Mouse (Mus musculus): ENCODE measurements at regions not wholly inside any gene's neighbourhood (a gene's known extent, or its start where the extent isn't known, plus 50 kb on each side); places are given as distances from the start of the nearest gene placed in this dataset.
A peak's percentile ranks its signal among the peaks of the same experiment; 100 is the strongest.

DNA sequence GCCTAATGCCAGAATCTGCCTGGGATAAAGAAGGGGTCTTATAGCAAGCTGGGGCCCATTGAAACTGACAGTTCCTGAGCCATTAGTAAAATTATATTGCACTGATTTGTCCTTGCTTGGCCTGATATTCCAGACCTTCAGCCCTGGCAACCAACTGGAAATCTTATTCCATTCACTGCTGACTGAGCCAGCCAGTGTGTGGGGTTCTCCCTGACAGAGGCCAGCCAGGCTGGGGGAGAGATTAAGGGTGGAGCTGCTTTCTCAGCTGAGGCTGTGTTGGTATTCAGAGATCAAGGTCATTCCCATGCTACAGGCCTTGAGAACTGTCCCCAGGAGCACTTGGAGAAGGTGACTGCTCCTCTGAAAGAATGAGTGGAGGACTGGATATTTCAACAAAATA is 226.9 kb downstream of the Ar start:
- DNase-seq (ENCODE audit: low spot score): peak; percentile 34

DNA sequence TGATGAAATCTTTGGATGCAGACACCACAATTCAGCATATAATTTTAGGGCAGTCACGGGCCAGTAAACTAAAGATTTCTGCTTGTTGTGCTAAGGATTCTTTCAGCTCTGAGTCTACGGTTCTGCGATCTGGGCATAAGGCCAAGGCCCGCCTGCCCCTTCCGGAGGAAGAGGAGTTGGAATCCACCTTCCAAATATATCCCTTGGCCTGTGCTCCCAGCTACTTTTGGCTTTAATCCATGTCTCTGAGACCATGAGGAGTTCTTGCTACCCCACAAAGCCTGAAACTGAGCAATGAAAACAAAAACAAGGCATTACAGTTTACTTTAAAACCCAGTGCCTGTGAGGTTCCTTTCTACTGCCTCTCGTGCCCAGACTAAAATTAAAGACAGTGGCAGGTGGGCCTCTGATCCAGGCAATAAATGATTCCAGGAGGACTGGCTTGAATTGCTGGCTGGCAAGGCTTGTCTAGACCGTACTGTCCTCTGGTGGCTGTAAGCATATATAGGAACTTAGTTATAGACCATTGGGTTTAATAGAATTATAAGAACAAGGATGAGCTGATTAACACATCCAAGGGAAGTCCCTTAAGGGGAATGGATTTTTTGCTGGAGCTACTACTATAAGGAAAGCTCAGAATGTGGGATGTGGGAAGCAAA is 231.8 kb downstream of the Ar start:
- DNase-seq (ENCODE audit: low spot score): peak; percentile 59

DNA sequence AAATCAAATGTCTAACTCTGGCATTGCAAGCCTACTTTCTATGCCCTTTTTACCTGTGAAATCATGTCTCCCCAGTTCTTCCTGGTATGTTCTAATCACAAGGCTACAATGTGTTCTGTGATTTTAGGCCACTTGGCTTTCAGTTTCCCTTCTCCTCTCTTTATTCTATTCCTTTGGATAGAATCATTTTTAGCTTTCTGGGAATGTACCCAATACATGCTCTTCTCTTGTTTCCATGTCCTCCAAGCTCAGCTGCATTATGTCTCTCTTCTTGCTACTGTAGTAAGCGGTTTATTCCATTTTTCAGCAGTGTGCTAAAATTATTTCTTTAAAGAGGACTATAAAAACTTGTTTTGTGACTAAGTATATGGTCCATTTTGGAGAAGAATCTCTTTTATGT is 235.4 kb downstream of the Ar start:
- no peak for DNase-seq (ENCODE audit: low spot score)

DNA sequence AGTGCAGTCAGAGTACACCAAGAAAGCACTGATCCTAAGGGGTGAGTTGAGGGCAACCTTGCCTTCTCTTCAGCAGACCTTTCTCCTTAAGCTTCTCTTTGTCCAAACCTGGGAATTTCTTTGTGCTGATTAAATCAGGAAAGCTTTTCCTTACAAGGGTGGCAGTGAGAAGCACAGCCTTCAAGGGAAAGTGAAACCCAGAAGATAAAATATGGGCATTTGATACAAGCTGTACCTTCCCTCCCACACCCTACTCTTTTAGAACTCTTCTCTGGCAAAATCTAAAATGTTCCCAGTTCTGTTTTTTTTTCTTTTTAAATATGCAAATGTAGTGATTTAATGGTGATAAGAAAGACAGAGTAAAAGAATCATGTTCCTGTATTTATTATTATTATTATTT is 243.8 kb downstream of the Ar start:
- DNase-seq (ENCODE audit: low spot score): no peak

DNA sequence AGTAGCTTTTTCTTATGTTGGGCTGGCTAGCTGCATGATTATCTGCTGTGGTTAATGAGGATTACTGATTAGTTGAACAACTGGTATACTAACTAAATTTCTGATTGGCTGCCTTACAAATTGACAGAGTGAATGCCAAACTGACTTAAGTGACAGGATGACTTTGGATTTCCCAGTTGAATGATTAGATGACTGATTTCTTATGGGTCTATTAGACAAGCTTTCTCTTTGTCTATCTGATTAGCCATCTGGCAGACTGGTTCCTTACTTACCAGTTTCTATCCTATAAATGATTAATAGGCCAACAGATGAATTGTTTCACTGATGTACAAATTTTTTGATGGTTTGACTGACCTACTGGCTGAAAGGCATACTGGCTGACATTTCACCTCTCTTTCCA is 260.5 kb downstream of the Ar start:
- no peak for DNase-seq (ENCODE audit: low spot score)

DNA sequence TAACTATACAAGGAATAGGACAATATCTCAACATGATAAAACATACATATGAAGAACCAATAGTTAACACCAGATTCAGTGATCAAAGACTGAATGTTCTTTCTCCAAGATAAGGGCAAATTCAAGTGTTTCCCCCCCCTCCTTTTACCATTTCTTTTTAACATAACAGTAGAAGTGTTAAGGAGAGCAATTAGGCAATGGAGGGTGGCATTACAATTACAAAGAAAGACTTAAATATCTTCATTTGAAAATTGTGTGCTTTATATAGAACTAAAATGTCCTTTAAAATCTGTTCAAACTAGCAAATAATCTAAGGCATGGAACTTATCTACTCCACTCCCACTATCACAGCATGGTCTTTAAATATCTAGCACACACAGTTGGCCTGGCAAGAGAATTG is 270.9 kb downstream of the Ar start:
- no peak for DNase-seq (ENCODE audit: low spot score)

DNA sequence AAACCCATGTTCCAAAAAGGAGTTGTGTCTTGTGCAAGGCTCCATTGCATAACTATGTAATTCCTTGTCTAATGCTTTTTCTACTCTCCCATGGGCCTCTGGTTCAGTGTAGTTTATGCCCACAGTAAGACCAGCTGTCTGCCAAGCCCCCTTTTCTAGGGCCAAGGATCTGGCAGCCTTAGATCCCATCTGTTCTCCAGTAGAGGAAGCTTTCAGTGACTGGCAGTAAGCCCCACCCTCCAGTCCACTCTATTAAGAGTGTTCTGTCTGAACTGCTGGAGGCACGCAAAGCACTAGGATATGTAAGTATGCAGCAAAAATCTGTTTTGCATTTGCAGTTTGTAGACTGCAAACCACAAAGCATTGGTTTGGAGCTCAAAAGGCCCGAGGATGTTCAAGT is 303.5 kb downstream of the Ar start:
- no peak for DNase-seq (ENCODE audit: low spot score)

DNA sequence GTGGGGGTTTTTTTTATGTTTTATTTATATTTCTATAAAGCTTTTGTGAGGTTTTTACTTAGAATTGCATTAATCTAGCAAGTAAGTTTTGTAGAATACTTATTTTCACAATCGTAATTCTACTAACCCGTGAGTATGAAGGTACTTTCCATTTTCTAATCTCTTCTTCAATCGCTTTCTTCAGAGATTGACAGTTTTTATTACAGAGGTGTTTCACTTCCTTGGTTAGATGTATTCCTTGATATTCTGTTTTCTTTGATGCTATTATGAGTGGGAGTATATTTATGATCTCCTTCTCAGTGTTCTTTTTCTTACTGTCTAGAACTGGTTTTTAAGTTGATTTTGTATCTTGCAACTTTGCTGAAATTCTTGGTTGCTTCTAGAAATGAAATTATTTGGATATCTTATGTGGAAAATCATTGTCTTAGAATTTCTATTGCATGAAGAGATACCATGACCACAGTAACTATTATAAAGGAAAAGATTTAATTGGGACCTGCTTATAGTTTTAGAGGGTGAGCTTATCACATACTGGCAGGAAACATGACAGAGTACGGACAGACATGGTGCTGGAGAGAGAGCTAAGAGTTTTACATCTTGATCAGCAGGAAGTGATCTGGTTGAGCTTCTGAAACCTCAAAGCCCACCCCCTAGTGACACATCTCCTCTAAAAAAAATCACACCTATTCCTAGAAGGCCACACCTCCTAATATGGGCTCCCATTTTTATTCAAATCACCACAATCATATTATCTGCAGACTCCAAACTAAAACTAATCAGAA is 328.1 kb downstream of the Ar start:
- DNase-seq (ENCODE audit: low spot score): no peak
